Mouse (Mus musculus): ENCODE measurements at regions not wholly inside any gene's neighbourhood (a gene's known extent, or its start where the extent isn't known, plus 50 kb on each side); places are given as distances from the start of the nearest gene placed in this dataset.

GRCm38 (mm10) chr11:92858170-92858569, 239.7 kb upstream of the Car10 start:
- DNase-seq (ENCODE audit: extremely low read depth, insufficient read length, low spot score): no peak

GRCm38 (mm10) chr11:92889693-92890454, 208.0 kb upstream of the Car10 start:
- peak; percentile 26 for DNase-seq (ENCODE audit: extremely low read depth, insufficient read length, low spot score)

GRCm38 (mm10) chr11:92899296-92899695, 198.5 kb upstream of the Car10 start:
- no peak for DNase-seq (ENCODE audit: extremely low read depth, insufficient read length, low spot score)

Data from 3134 (cell line).